In genomic region chr6:34520912-34521311, GRCm38 (mm10) we compare ENCODE assay signal across 21 mouse cellular contexts. TPM values are rescaled to one million over a fixed set of nuclear protein-coding genes. Genes with fewer than 3 reads are reported as not detected.
DNase-seq lines count a peak whose midpoint lies in the region; ATAC-seq lines count a peak whose summit lies in the region.
"Had no signal": no experiment of that assay in that cellular context is flagged by ENCODE, and none has a peak within 500 bp of the region (broad histone marks: within the 10 kb centered on the region; RNA-seq: fewer than 3 reads in every experiment).

No protein-coding gene starts in this region.

- no peaks in the 10 kb centered on the region for H3K36me3 ChIP-seq in embryonic facial prominence, embryonic 14.5 days (ENCODE audit: control insufficient read depth, insufficient read depth, low read length)
- no peaks in the 10 kb centered on the region for H3K36me3 ChIP-seq in limb, embryonic 13.5 days
- H3K36me3 ChIP-seq: forebrain, embryonic 12.5 days; heart, embryonic 12.5 days; liver, embryonic 15.5 days; midbrain, embryonic 15.5 days; stomach, embryonic 15.5 days had no signal

- ATAC-seq in embryonic facial prominence, embryonic 14.5 days (ENCODE audit: low read depth), result peak; percentile 48; the same call in 1 of the 2 replicates
- ATAC-seq in limb, embryonic 13.5 days (ENCODE audit: low FRiP score, low read depth), result peak; percentile 68; the same call in 1 of the 2 replicates
- ATAC-seq: midbrain, embryonic 15.5 days; Patski had no signal

- H3K27ac ChIP-seq in embryonic facial prominence, embryonic 14.5 days (replicated peaks; ENCODE audit: low read depth, low read length), result peak overlapping the region; percentile 83
- peak overlapping the region; percentile 85 for H3K27ac ChIP-seq in limb, embryonic 13.5 days
- H3K27ac ChIP-seq: forebrain, embryonic 12.5 days; hindbrain, embryonic 14.5 days; liver, embryonic 15.5 days; midbrain, embryonic 15.5 days; stomach, embryonic 15.5 days had no signal

- peaks cover 15% of the 10 kb centered on the region for H3K4me1 ChIP-seq in embryonic facial prominence, embryonic 14.5 days (ENCODE audit: control insufficient read depth, insufficient read depth, low read length)
- H3K4me1 ChIP-seq in limb, embryonic 13.5 days, result peaks cover 40% of the 10 kb centered on the region
- H3K4me1 ChIP-seq: forebrain, embryonic 12.5 days; heart, embryonic 12.5 days; midbrain, embryonic 15.5 days; stomach, embryonic 15.5 days had no signal

- H3K9me3 ChIP-seq in embryonic facial prominence, embryonic 14.5 days (ENCODE audit: control insufficient read depth, low read length), result no peaks in the 10 kb centered on the region
- no peaks in the 10 kb centered on the region for H3K9me3 ChIP-seq in limb, embryonic 13.5 days
- H3K9me3 ChIP-seq: forebrain, embryonic 12.5 days; liver, embryonic 15.5 days; midbrain, embryonic 15.5 days; stomach, embryonic 15.5 days had no signal

- H3K9ac ChIP-seq in embryonic facial prominence, embryonic 14.5 days (ENCODE audit: low read depth, low read length), result no peak overlapping the region
- no peak overlapping the region for H3K9ac ChIP-seq in limb, embryonic 13.5 days
- H3K9ac ChIP-seq: forebrain, embryonic 12.5 days; heart, embryonic 12.5 days; hindbrain, embryonic 14.5 days; liver, embryonic 15.5 days; midbrain, embryonic 15.5 days; stomach, embryonic 15.5 days had no signal

- DNase-seq in 3T3-L1 (ENCODE audit: low read depth, low spot score) (peak; percentile 76), NIH3T3 (ENCODE audit: low read depth) (peak; percentile 69)
- peak; percentile 35 for DNase-seq in embryonic facial prominence, embryonic 14.5 days (ENCODE audit: low spot score)
- DNase-seq in cerebellum, postnatal 4 days (ENCODE audit: low spot score in 2 of 2), result no peak
- DNase-seq in layer of hippocampus, adult 18-20 months (ENCODE audit: low spot score in 2 of 2), result no peak
- no peak for DNase-seq in frontal cortex, postnatal 14 days (ENCODE audit: low spot score in 2 of 2)
- DNase-seq: adrenal gland, postnatal 10 days; cerebellum, postnatal 10 days; heart, postnatal 14 days; kidney, adult 8-10 months; kidney, postnatal 14 days; left cerebral cortex, postnatal 4 days had no signal

- no peak overlapping the region for H3K4me3 ChIP-seq in embryonic facial prominence, embryonic 14.5 days (ENCODE audit: low read depth, low read length)
- no peak overlapping the region for H3K4me3 ChIP-seq in limb, embryonic 13.5 days
- H3K4me3 ChIP-seq: forebrain, embryonic 12.5 days; heart, embryonic 12.5 days; liver, embryonic 15.5 days; midbrain, embryonic 15.5 days; myocyte; stomach, embryonic 15.5 days had no signal

- no peaks in the 10 kb centered on the region for H3K27me3 ChIP-seq in embryonic facial prominence, embryonic 14.5 days (replicated peaks; ENCODE audit: control insufficient read depth, insufficient read depth, low read length)
- no peaks in the 10 kb centered on the region for H3K27me3 ChIP-seq in limb, embryonic 13.5 days
- H3K27me3 ChIP-seq: forebrain, embryonic 12.5 days; heart, embryonic 12.5 days; liver, embryonic 15.5 days; midbrain, embryonic 15.5 days; Patski; stomach, embryonic 15.5 days had no signal

- peak overlapping the region; percentile 31 for H3K4me2 ChIP-seq in embryonic facial prominence, embryonic 14.5 days (ENCODE audit: low read depth, low read length)
- H3K4me2 ChIP-seq in limb, embryonic 13.5 days (replicated peaks), result peak overlapping the region; percentile 30; the same call in 1 of the 2 replicates
- H3K4me2 ChIP-seq: forebrain, embryonic 12.5 days; heart, embryonic 12.5 days; hindbrain, embryonic 14.5 days; liver, embryonic 15.5 days; midbrain, embryonic 15.5 days; stomach, embryonic 15.5 days had no signal

- 8% methylated on average over 6 of the region's 6 CpGs for WGBS in embryonic facial prominence, embryonic 14.5 days
- 13% methylated on average over 6 of the region's 6 CpGs for WGBS in limb, embryonic 13.5 days

RNA-seq across cellular contexts. Expression of gene Bpgm, which starts 44.9 kb away (rescaled TPM):
- 46.5 and 48.7 TPM in 2 replicates for polyA plus RNA-seq in embryonic facial prominence, embryonic 14.5 days (2014; fragmentation: Nextera tagmentation; extraction: Ambion mirVana)
- polyA plus RNA-seq in limb, embryonic 13.5 days (2015; fragmentation: Nextera tagmentation; extraction: Ambion mirVana), result 41.4 and 47.8 TPM in 2 replicates
- total RNA-seq in layer of hippocampus, adult 18-20 months (2021), result 10 to 100 TPM; 65.1 to 66.7 TPM

Comparison
In these comparisons a context has a peak if more than half of its experiments do, and no peak if none do; other contexts are left out.
1. DNase-seq: peak in 3T3-L1 (single experiment), NIH3T3 (single experiment) and embryonic facial prominence, embryonic 14.5 days (single experiment); none in cerebellum, postnatal 4 days (0 of 2), layer of hippocampus, adult 18-20 months (0 of 2) and frontal cortex, postnatal 14 days (0 of 2).